Mouse (Mus musculus): ENCODE data around the gene Slc26a1. TPM values are rescaled to one million over a fixed set of nuclear protein-coding genes. Genes with fewer than 3 reads are reported as not detected.

The Slc26a1 gene
- polyA plus RNA-seq, 1 experiment from 2014 or later: 3.6 TPM

DNA sequence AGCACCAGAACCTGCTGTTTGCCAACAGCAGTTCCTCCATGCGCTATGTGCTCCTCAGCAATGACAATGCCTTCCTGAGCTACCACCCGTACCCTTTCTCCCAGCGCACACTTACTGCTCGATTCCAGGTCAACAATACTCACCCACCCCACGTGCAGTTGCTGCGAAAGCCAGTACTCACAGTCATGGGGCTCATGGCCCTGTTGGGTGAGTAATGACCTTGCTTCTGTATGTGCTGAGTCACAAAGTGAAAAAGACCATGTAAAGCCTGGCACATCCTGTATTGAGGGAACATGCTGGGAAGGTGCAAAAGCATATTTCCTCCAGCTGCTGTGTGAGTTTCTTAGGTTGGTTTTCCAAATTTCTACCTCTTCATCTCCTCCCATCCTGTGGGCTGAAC is 5.5 kb upstream of the Slc26a1 start:
- no peak overlapping the region for H3K4me3 ChIP-seq (replicated peaks)
- H3K27me3 ChIP-seq (replicated peaks): no peaks in the 10 kb centered on the region
- no peak overlapping the region for H3K9ac ChIP-seq
- no peaks in the 10 kb centered on the region for H3K36me3 ChIP-seq
- no peaks in the 10 kb centered on the region for H3K9me3 ChIP-seq
- peaks cover 14% of the 10 kb centered on the region; the same call in 1 of the 2 replicates for H3K4me1 ChIP-seq (replicated peaks)
- ATAC-seq: no peak
- 91% methylated on average over 6 of the region's 6 CpGs for WGBS
- H3K27ac ChIP-seq: no peak overlapping the region
- H3K4me2 ChIP-seq (replicated peaks): no peak overlapping the region

DNA sequence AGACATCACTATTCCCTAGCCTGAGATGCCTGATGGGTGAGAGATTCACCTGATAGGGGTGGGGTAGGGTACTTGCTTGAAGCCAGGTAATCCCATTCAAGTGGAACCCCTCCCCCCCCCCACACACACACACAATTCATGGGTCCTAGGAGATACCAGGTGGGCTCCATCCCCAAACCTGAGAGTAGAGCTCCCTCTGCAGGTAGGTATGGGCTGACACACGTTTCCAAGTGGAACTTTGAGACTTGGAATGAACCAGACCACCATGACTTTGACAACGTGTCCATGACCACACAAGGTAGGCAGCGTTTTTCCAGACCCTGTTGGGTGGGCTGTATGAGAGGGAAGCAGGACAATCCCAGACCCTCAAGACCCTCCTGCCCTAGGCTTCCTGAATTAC is 4.5 kb upstream of the Slc26a1 start:
- Histone ChIP-seq H3K27ac (no peak overlapping the region), H3K4me1 (replicated peaks) (peaks cover 14% of the 10 kb centered on the region; the same call in 1 of the 2 replicates), H3K9ac (no peak overlapping the region), H3K36me3 (no peaks in the 10 kb centered on the region), H3K27me3 (replicated peaks) (no peaks in the 10 kb centered on the region), H3K4me2 (replicated peaks) (no peak overlapping the region), H3K9me3 (no peaks in the 10 kb centered on the region), H3K4me3 (replicated peaks) (no peak overlapping the region)
- no peak for ATAC-seq
- WGBS: 55% methylated on average over 3 of the region's 3 CpGs

DNA sequence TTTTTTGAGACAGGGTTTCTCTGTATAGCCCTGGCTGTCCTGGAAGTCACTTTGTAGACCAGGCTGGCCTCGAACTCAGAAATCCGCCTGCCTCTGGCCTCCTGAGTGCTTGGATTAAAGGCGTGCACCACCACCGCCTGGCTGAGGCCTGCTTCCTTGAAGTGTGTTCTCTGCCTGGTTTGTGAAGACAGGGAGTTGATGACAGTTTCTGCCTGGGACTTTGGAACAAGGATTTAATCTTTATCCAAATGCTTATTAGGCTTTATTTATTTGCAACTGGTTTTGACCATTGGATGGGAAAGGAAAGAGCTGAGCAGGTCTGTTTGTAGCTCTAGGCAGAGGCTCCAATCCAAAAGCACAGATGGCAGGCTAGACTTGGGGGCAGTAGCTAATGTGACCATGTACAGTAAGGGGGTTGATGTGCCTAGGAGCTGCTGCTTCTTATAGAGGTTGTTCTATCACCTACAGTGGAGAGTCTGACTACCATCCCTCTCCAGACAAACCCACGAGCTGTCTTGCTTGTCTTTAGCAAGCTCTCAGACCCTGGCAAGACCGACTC is 3.0 kb upstream of the Slc26a1 start:
- Histone ChIP-seq H3K9me3 (no peaks in the 10 kb centered on the region), H3K27ac (no peak overlapping the region), H3K4me2 (replicated peaks) (no peak overlapping the region), H3K4me1 (replicated peaks) (peaks cover 18% of the 10 kb centered on the region; the same call in 1 of the 2 replicates), H3K27me3 (replicated peaks) (no peaks in the 10 kb centered on the region), H3K4me3 (replicated peaks) (no peak overlapping the region), H3K36me3 (peaks cover 2% of the 10 kb centered on the region; the same call in 1 of the 2 replicates), H3K9ac (no peak overlapping the region)
- ATAC-seq: no peak
- WGBS: 85% methylated on average over 6 of the region's 6 CpGs

DNA sequence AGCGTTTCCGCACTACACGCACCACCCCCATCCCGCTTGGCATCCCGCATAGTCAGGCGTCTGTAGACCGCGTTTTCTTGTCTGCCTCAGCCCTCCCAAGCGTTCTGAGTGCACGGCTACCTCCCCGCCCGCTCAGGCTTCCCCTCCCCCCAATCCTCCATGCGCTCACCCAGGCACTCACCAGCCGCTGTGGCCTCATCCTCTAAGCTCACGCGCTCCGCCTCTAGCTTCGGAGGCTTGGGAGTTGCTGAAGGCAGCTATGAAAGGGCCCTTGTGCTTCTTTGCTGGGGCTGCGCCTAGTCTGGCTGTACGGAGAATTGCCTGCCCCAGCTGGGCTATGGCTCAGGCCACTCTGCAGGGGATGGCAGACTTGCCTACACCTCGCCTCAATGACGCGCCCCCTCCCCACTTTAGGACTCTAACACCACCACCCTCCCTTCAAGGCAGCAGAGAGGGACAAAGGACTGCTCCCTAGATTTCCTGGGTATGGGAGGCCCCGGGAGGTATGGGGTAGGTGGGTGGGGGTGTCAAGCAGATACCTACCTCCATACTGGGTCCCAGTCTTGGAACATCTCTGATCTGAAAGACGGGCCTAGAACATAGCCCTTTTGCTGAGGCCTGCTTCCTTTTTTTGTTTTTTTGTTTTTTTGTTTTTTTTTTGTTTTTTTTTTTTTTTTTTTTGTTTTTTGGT is 2.4 kb upstream of the Slc26a1 start:
- H3K27ac ChIP-seq: peak overlapping the region; percentile 39
- peak overlapping the region; percentile 29 for H3K4me3 ChIP-seq (replicated peaks)
- peak; percentile 76 for ATAC-seq
- peaks cover 4% of the 10 kb centered on the region; the same call in 1 of the 2 replicates for H3K36me3 ChIP-seq
- H3K9ac ChIP-seq: peak overlapping the region; percentile 37; the same call in 1 of the 2 replicates
- H3K4me2 ChIP-seq (replicated peaks): peak overlapping the region; percentile 70
- no peaks in the 10 kb centered on the region for H3K9me3 ChIP-seq
- no peaks in the 10 kb centered on the region for H3K27me3 ChIP-seq (replicated peaks)
- 5% methylated on average over 25 of the region's 25 CpGs for WGBS
- peaks cover 18% of the 10 kb centered on the region; the same call in 1 of the 2 replicates for H3K4me1 ChIP-seq (replicated peaks)

DNA sequence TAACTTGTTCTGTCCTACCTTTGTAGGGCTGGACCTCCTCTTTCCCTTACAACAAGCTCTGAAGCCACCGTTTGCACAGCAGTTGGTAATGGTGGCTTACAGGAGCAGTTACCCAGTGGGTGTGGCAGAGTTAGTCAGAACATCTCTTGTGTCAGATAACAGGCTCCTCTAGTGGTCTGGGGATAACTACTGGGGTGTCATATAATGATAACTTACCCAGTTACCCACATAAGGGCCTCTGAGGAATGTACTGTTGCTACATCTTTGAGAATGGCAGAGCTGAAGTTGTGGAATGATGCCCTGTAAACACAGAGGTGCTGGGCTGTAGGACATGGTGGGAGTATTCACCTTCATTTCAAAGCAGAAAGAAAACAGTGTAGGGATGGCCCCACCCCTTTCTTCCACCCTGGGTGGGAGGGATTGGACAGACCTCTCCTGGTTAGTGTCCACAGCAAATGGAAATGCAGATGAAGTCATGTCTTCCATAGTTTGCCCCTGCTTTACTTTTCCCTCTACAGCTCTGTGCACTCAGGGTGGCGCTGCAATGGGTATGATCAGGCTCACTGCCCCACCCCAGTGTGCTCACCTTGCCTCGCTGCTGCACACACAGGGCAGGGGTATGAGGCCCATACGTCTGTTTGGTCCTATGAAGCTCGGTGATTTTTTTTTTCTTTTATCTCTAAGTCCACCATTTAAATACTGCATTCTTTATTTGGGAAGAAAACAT is 1.6 kb upstream of the Slc26a1 start:
- Histone ChIP-seq H3K9ac (peak overlapping the region; percentile 37; the same call in 1 of the 2 replicates), H3K36me3 (peaks cover 4% of the 10 kb centered on the region; the same call in 1 of the 2 replicates), H3K27ac (peak overlapping the region; percentile 39), H3K4me2 (replicated peaks) (peak overlapping the region; percentile 70), H3K4me3 (replicated peaks) (peak overlapping the region; percentile 29), H3K9me3 (no peaks in the 10 kb centered on the region), H3K27me3 (replicated peaks) (no peaks in the 10 kb centered on the region), H3K4me1 (replicated peaks) (peaks cover 18% of the 10 kb centered on the region; the same call in 1 of the 2 replicates)
- ATAC-seq: peak; percentile 57
- 13% methylated on average over 5 of the region's 5 CpGs for WGBS

DNA sequence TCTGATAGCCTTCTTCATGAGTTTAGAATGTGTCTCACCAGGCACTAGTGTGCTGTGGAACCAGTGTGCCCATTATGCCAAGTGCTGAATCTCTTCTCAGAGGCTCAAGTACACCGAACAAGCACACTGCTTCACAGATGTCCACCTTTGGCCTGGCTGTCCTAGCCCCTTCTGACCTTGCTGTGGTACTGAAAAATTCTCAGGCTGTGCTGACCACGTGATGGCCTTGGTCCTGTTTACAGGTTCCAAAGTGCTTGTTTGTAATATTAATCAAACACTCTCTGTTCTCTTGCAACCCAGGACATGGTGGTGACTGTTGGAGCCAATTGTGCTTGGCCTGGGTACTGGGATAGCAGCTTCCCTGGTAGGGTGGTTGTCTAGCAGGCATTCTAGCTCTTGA is 745 bp downstream of the Slc26a1 start:
- Histone ChIP-seq H3K36me3 (peaks cover 4% of the 10 kb centered on the region; the same call in 1 of the 2 replicates), H3K9me3 (no peaks in the 10 kb centered on the region), H3K4me2 (replicated peaks) (peak overlapping the region; percentile 6; the same call in 1 of the 2 replicates), H3K4me3 (replicated peaks) (no peak overlapping the region), H3K27ac (peak overlapping the region; percentile 52), H3K4me1 (replicated peaks) (peaks cover 22% of the 10 kb centered on the region; the same call in 1 of the 2 replicates), H3K9ac (no peak overlapping the region), H3K27me3 (replicated peaks) (no peaks in the 10 kb centered on the region)
- WGBS: 67% methylated on average over 2 of the region's 2 CpGs
- no peak for ATAC-seq

DNA sequence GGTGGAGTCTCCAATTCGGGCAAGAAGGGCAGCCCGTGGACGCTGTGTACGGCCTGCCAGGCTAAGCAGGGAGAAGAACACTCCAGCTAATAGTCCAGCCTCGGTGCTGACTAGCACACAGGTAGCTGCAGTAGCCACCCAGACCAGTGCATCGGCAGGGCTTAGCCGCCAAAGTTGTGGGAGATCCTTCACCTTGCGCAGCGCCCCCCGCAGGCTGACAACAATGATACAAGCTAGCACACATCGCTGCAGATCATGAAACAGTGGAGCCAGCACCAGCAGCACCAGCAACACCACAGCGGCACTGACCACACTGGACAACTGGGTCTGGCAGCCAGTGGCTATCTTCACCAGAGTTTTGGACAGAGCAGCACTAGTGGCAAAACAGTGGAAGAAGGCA is 3.6 kb downstream of the Slc26a1 start:
- no peak overlapping the region for H3K4me3 ChIP-seq (replicated peaks)
- no peak overlapping the region for H3K9ac ChIP-seq
- no peaks in the 10 kb centered on the region for H3K9me3 ChIP-seq
- ATAC-seq: no peak
- peaks cover 16% of the 10 kb centered on the region for H3K4me1 ChIP-seq (replicated peaks)
- no peak overlapping the region for H3K4me2 ChIP-seq (replicated peaks)
- no peaks in the 10 kb centered on the region for H3K27me3 ChIP-seq (replicated peaks)
- H3K36me3 ChIP-seq: peaks cover 4% of the 10 kb centered on the region; the same call in 1 of the 2 replicates
- no peak overlapping the region for H3K27ac ChIP-seq
- whole genome bisulfite sequencing: 92% methylated on average over 12 of the region's 12 CpGs

DNA sequence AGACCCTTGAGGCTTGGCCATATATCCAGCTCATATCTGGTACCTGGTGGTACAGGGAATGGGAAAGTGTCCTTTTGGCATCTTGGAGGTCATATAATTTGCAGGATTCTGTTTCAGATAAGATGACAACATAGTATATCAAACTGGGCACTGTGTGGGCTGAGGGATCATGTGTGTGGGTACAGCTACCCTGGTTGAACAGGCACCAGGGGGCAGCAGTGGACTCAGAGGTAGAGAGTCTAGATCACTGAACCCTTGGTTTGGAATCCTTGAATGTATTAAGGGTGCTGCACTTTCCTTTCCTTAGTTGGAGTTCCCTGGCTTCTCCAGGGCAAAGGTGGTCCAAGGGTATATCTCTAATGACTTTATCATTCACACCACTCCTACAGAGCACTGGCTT is 4.6 kb downstream of the Slc26a1 start:
- H3K27me3 ChIP-seq (replicated peaks): no peaks in the 10 kb centered on the region
- H3K9me3 ChIP-seq: no peaks in the 10 kb centered on the region
- H3K27ac ChIP-seq: no peak overlapping the region
- H3K4me2 ChIP-seq (replicated peaks): no peak overlapping the region
- H3K9ac ChIP-seq: no peak overlapping the region
- H3K36me3 ChIP-seq: peaks cover 4% of the 10 kb centered on the region; the same call in 1 of the 2 replicates
- no peak overlapping the region for H3K4me3 ChIP-seq (replicated peaks)
- 0 out of 2 replicates have a peak, but pooled peaks have one; percentile 31 for ATAC-seq
- H3K4me1 ChIP-seq (replicated peaks): peaks cover 13% of the 10 kb centered on the region

DNA sequence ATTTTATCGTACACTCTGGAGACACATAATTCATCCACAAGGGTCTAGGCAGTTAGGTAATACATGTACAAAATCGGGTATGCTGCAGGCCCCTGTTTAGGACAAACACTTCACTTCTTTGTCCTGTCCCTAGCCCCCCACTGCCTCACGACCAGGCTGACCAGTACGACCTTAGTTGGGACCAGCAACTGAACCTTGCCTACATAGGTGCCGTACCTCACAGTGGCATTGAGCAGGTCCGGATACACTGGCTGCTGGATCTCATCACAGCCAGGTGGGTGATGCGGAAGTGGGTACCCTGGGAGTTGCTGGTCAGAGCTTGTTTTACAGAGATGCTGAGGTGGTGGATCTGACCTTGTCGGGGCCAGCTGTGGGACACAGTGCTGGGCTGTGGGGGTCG is 5.4 kb downstream of the Slc26a1 start:
- peak overlapping the region; percentile 86 for H3K4me2 ChIP-seq (replicated peaks)
- H3K9ac ChIP-seq: peak overlapping the region; percentile 78; the same call in 1 of the 2 replicates
- whole genome bisulfite sequencing: 72% methylated on average over 9 of the region's 9 CpGs
- peaks cover 4% of the 10 kb centered on the region; the same call in 1 of the 2 replicates for H3K36me3 ChIP-seq
- ATAC-seq: no peak
- H3K4me1 ChIP-seq (replicated peaks): peaks cover 13% of the 10 kb centered on the region
- peak overlapping the region; percentile 83; the same call in 1 of the 2 replicates for H3K27ac ChIP-seq
- H3K4me3 ChIP-seq (replicated peaks): peak overlapping the region; percentile 56
- no peaks in the 10 kb centered on the region for H3K9me3 ChIP-seq
- H3K27me3 ChIP-seq (replicated peaks): no peaks in the 10 kb centered on the region

DNA sequence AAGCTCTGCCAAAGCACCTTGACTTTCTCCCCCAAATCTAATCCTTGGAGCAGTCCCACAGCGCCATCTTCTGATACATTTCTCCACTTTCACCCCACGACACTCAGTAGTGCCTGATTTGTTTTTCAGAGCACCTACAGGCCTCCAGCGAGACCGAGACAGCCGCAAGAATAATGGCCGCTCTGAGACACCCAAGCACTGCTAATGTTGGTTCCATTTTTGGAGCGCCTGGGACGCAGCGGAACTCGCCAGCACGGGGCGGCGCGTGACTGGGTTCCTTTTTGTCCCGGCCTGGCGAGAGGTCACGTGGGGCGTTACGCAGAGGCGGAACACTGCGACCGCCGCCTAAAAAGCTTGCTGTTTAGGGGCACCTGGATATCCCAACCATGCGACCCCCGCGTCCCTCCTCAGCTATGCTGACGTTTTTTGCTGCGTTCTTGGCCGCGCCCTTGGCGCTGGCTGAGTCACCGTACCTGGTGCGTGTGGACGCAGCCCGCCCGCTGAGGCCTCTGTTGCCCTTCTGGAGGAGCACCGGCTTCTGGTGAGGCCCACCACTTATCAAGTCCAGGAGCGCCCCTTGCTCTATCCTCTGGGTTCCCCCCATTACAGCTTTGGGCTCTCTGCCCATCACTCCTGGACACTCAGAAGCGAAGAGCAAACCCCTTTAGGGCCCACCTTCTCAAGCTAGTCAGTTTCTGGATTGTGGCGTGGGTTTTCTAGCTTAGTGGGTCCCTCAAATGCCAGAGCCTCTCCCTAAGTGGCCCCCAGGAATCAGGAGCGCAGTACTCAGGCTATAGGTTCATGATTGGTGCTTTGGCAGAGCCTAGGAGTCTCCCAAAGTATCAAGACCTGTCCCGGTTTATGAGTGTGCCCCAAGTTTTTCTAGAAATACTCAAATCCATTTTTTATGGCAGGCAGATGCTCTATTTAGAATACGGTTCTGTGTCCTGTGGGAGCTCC is 6.1 kb downstream of the Slc26a1 start, which contains the start of gene Dgkq:
Dgkq (minus strand) TSS at position 696 of the 960 bp plus-strand sequence.
- peaks cover 4% of the 10 kb centered on the region; the same call in 1 of the 2 replicates for H3K36me3 ChIP-seq
- 5% methylated on average over 43 of the region's 43 CpGs for WGBS
- peaks cover 10% of the 10 kb centered on the region for H3K4me1 ChIP-seq (replicated peaks)
- no peaks in the 10 kb centered on the region for H3K9me3 ChIP-seq
- H3K4me3 ChIP-seq (replicated peaks): peak within 1 kb of the TSS; percentile 56
- H3K4me2 ChIP-seq (replicated peaks): peak within 1 kb of the TSS; percentile 86
- no peaks in the 10 kb centered on the region for H3K27me3 ChIP-seq (replicated peaks)
- H3K9ac ChIP-seq: peak within 1 kb of the TSS; percentile 78
- H3K27ac ChIP-seq: peak within 1 kb of the TSS; percentile 83
- peak; percentile 87 for ATAC-seq

DNA sequence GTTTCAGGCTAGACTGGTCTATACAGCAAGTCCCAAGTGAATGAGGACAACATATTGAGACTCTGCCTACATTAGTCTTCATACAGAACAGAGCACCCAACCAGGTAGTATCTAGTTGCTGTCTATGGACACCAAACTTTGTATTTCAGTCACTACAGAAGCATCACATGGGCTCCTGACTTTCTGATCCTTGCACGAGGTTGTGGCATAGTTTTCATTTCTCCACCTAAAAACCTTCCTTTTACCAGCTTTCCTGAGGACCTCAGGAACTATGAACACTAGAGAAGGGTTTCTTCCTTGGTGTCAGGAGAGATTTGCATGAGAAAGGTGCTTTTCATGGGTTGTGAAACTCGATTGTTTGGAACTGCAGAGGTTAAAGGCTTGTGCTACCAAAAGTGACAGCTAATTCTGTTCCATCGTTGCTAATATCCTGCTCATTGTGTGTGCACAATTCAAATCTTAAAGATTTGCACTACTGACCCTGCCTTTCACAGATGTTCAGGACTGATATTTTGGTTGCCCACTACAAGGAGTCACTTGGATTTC is 6.9 kb downstream of the Slc26a1 start:
- no peak for ATAC-seq
- H3K4me3 ChIP-seq (replicated peaks): peak overlapping the region; percentile 56
- no peaks in the 10 kb centered on the region for H3K9me3 ChIP-seq
- 13% methylated on average over 3 of the region's 3 CpGs for WGBS
- H3K27ac ChIP-seq: peak overlapping the region; percentile 83; the same call in 1 of the 2 replicates
- H3K9ac ChIP-seq: peak overlapping the region; percentile 78
- no peaks in the 10 kb centered on the region for H3K27me3 ChIP-seq (replicated peaks)
- peaks cover 10% of the 10 kb centered on the region for H3K4me1 ChIP-seq (replicated peaks)
- H3K4me2 ChIP-seq (replicated peaks): peak overlapping the region; percentile 86
- H3K36me3 ChIP-seq: peaks cover 2% of the 10 kb centered on the region; the same call in 1 of the 2 replicates
